In the genomic region with DNA sequence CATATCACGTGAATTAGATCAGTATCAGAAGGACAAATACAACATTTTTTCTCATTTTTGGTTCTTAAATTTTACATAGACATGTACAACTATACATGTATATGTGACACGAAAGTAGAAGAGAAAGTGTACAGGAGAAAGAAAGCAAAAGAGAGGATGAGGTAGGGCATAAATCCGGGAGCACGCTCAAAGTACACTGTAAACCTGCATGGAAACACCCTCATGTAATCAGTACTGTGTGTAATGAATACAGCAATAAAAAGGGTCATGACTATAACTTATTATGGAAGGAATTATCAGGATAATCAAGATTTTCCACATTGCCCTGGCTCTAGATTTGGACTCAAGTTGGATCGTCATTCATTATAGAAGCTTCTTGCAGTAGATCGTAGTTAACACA, we compare ENCODE assay signal across 31 mouse cellular contexts.
"Had no signal": no experiment of that assay in that cellular context is flagged by ENCODE, and none has a peak within 500 bp of the region (broad histone marks: within the 10 kb centered on the region; RNA-seq: fewer than 3 reads in every experiment).

No protein-coding gene starts in this region.

- H3K9me3 ChIP-seq: limb, embryonic 10.5 days; limb, embryonic 15.5 days; liver, embryonic 12.5 days; liver, embryonic 13.5 days; liver, embryonic 15.5 days; lung, embryonic 15.5 days; megakaryocyte, embryonic 14.5 days; midbrain, embryonic 12.5 days; midbrain, embryonic 15.5 days had no signal

- H3K4me2 ChIP-seq: limb, embryonic 12.5 days; limb, embryonic 13.5 days; limb, embryonic 15.5 days; liver, embryonic 11.5 days; liver, embryonic 12.5 days; liver, embryonic 13.5 days; liver, embryonic 15.5 days; lung, embryonic 14.5 days; lung, embryonic 15.5 days; midbrain, embryonic 11.5 days; midbrain, embryonic 12.5 days; midbrain, embryonic 13.5 days; midbrain, embryonic 15.5 days had no signal

- DNase-seq: left cerebral cortex, postnatal 4 days; liver; liver, embryonic 13.5 days; liver, postnatal 0 days; lung, adult 18-20 months; lung, adult 2 months; lung, embryonic 14.5 days; lung, postnatal 10 days; lung, postnatal 14 days; lung, postnatal 36 days; lung, postnatal 4 days; midbrain, embryonic 14.5 days had no signal

- H3K4me1 ChIP-seq: limb, embryonic 10.5 days; limb, embryonic 12.5 days; limb, embryonic 13.5 days; limb, embryonic 15.5 days; lung, embryonic 15.5 days; midbrain, embryonic 10.5 days; midbrain, embryonic 12.5 days; midbrain, embryonic 13.5 days; midbrain, embryonic 15.5 days had no signal

- H3K9ac ChIP-seq: limb, embryonic 12.5 days; limb, embryonic 13.5 days; limb, embryonic 15.5 days; liver, embryonic 12.5 days; liver, embryonic 13.5 days; liver, embryonic 14.5 days; liver, embryonic 15.5 days; liver, postnatal 0 days; lung, embryonic 14.5 days; lung, embryonic 15.5 days; midbrain, embryonic 12.5 days; midbrain, embryonic 13.5 days; midbrain, embryonic 15.5 days had no signal

- H3K27me3 ChIP-seq: limb, embryonic 12.5 days; limb, embryonic 13.5 days; limb, embryonic 15.5 days; liver, embryonic 12.5 days; liver, embryonic 13.5 days; liver, embryonic 15.5 days; lung, embryonic 15.5 days; megakaryocyte, embryonic 14.5 days; midbrain, embryonic 12.5 days; midbrain, embryonic 13.5 days; midbrain, embryonic 15.5 days had no signal

- H3K27ac ChIP-seq: limb, embryonic 10.5 days; limb, embryonic 12.5 days; limb, embryonic 13.5 days; limb, embryonic 15.5 days; liver, embryonic 12.5 days; liver, embryonic 13.5 days; liver, embryonic 14.5 days; liver, embryonic 15.5 days; lung, embryonic 15.5 days; macrophage; midbrain, embryonic 10.5 days; midbrain, embryonic 12.5 days; midbrain, embryonic 13.5 days; midbrain, embryonic 15.5 days had no signal

- H3K36me3 ChIP-seq: limb, embryonic 10.5 days; limb, embryonic 12.5 days; limb, embryonic 13.5 days; limb, embryonic 15.5 days; liver, embryonic 12.5 days; liver, embryonic 13.5 days; liver, embryonic 15.5 days; lung, embryonic 15.5 days; midbrain, embryonic 10.5 days; midbrain, embryonic 12.5 days; midbrain, embryonic 13.5 days; midbrain, embryonic 15.5 days had no signal

- ATAC-seq: liver, embryonic 12.5 days; liver, postnatal 0 days; lung, postnatal 0 days; midbrain, embryonic 13.5 days; midbrain, embryonic 15.5 days; midbrain, embryonic 16.5 days had no signal

- H3K4me3 ChIP-seq: limb, embryonic 10.5 days; limb, embryonic 12.5 days; limb, embryonic 13.5 days; limb, embryonic 15.5 days; liver, embryonic 12.5 days; liver, embryonic 13.5 days; liver, embryonic 15.5 days; lung, embryonic 15.5 days; megakaryocyte, embryonic 14.5 days; midbrain, embryonic 10.5 days; midbrain, embryonic 12.5 days; midbrain, embryonic 13.5 days; midbrain, embryonic 15.5 days; myocyte had no signal
